Mouse (Mus musculus) yolk sac, embryonic 10.5 days (tissue): Measurements from ENCODE around the gene Klhl5.
A peak's percentile ranks its signal among the peaks of the same experiment; 100 is the strongest.

ENCODE experiments used
- DNase-seq: peaks from one replicate; pipeline ENCODE4 v3.0.0-alpha.2; 2017; ENCODE audit warnings: low spot score

Klhl5 gene

DNA sequence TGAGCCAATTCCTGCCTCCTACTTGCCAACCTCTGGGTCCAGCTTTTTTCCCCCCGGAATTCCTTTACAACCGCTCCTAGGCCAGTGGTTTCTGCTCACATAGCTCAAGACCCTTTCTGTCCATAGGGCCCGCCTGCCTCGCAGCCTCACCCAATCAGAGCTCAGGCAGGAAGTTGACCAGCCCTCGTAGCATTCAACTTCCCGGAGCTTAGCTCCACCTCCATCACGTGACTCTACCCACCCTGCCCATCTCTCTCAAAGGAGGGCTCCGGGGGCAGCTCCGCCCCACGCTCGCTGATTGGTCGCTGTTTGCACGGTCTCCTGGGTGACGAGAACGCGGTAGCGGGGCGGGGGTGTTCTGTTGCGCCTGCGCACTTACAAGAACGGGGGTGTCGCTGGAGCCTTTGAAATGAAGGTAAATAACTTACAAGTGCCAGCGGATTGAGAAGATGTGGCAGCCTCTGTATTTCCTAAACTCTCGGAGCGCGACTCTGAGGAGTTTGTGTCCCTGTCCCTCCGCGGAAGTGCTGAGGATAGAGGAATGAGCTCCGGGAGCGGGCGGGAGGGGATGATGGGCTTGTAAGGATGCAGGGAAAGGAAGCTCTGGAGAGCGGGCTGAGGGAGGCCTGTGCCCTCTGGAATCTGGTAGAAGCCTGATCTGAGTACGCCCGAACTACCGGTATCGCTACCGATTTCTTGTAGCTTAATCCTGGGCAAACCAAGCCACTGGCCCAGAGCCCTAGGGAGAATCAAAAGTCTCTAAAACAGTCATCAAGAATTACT lies 92.2 kb downstream of the Klhl5 start, which contains the start of gene Wdr19:
Gene Wdr19, plus strand, starts transcription at position 351 of the 783 bp plus-strand sequence.
- DNase-seq: peak; percentile 99

DNA sequence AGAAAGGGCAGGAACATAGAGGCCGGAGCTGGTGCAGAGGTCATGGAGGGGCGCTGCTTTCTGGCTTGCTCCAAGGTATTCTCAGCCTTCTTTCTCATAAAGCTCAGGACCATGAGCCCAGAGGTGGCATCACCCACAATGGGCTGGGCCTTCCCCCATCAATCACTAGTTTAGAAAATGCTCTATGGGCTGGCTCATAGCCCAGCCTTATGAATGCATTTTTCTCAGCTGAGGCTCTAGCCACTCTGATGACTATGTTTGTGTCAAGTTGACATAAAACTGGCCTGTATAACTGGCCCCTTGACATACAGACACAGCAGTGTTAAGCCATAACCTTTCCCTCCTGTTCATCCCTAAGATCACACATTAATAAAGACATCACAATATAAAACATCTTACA lies 97.4 kb downstream of the Klhl5 start:
- DNase-seq: no peak

DNA sequence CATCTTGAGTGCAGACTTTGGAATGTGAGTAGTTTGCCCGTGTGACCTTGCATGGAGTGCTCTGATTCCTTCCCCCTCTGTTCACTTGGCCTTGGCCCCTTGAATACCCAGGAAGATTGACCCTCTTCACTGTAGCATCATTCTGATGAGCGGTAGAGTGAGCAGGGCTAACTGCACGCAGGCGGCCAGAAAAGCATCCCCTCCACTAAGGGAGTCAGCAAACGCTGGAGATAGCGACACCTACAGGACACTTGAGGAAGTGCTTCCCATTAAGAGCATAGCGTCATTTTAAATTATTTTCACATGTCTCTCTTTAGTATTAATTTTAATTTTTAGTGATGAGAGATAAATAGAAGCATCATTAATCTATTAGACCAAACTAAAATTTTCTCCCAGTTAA lies 106.0 kb downstream of the Klhl5 start:
- peak; percentile 5 for DNase-seq
